Mouse (Mus musculus): ENCODE data around the gene Fastkd1. TPM values are rescaled to one million over a fixed set of nuclear protein-coding genes. Genes with fewer than 3 reads are reported as not detected.

Gene Fastkd1
- 0.72 and 1.3 TPM in 2 replicates for polyA plus RNA-seq (2012; rRNA removed)

GRCm38 (mm10) chr2:69712981-69713625 is at the start of gene Fastkd1:
Gene Fastkd1, minus strand, starts transcription at chr2:69713516.

GRCm38 (mm10) chr2:69722273-69722649 is 8.9 kb upstream of the Fastkd1 start, which contains the start of gene Ppig:
Gene Ppig, plus strand, starts transcription at chr2:69722545.

GRCm38 (mm10) chr2:69669853-69670252 is 43.5 kb downstream of the Fastkd1 start, which contains the start of gene Klhl41:
Gene Klhl41, plus strand, starts transcription at chr2:69670120.

GRCm38 (mm10) chr2:69646726-69647490 is 66.4 kb downstream of the Fastkd1 start, which contains the start of gene Bbs5:
Gene Bbs5, plus strand, starts transcription at chr2:69647171.

Other genes with a start within 250 kb of the Fastkd1 start
- gene Lrp2, start 127.5 kb downstream of the Fastkd1 start, polyA plus RNA-seq (2012; rRNA removed) = 0.05 and 0.09 TPM in 2 replicates
- gene Bbs5, start 66.3 kb downstream of the Fastkd1 start, polyA plus RNA-seq (2012; rRNA removed) = 0.11 TPM in 1 of 2 replicates, not detected in the other
- gene Klhl41, start 43.4 kb downstream of the Fastkd1 start, polyA plus RNA-seq (2012; rRNA removed) = 0.22 and 0.60 TPM in 2 replicates
- 0.13 TPM in 2 replicates for gene Ppig, start 9.0 kb upstream of the Fastkd1 start, polyA plus RNA-seq (2012; rRNA removed)
- not detected in 2 replicates for gene Ccdc173, start 76.1 kb upstream of the Fastkd1 start, polyA plus RNA-seq (2012; rRNA removed)
- gene Phospho2, start 76.1 kb upstream of the Fastkd1 start, polyA plus RNA-seq (2012; rRNA removed) = 19.3 and 42.6 TPM in 2 replicates
- gene Klhl23, start 108.4 kb upstream of the Fastkd1 start, polyA plus RNA-seq (2012; rRNA removed) = 1.4 and 2.0 TPM in 2 replicates
- gene Ssb, start 148.0 kb upstream of the Fastkd1 start, polyA plus RNA-seq (2012; rRNA removed) = 0.08 and 0.18 TPM in 2 replicates
- 4.4 and 5.3 TPM in 2 replicates for gene Mettl5, start 172.1 kb upstream of the Fastkd1 start, polyA plus RNA-seq (2012; rRNA removed)
- gene Ubr3, start 183.7 kb upstream of the Fastkd1 start, polyA plus RNA-seq (2012; rRNA removed) = 5.9 TPM in 2 replicates